Mouse (Mus musculus): ENCODE measurements at regions not wholly inside any gene's neighbourhood (a gene's known extent, or its start where the extent isn't known, plus 50 kb on each side); places are given as distances from the start of the nearest gene placed in this dataset.

- H3K9ac ChIP-seq: no peak overlapping the region
- no peaks in the 10 kb centered on the region for H3K27me3 ChIP-seq (replicated peaks)
- WGBS: 10% methylated on average over 15 of the region's 15 CpGs
- H3K4me3 ChIP-seq: no peak overlapping the region
- peak overlapping the region; percentile 47 for H3K4me2 ChIP-seq
- H3K4me1 ChIP-seq (replicated peaks): peaks cover 37% of the 10 kb centered on the region
- no peak overlapping the region for H3K27ac ChIP-seq (ENCODE audit: poor library complexity, severe bottlenecking)
- no peaks in the 10 kb centered on the region for H3K36me3 ChIP-seq
- ATAC-seq (ENCODE audit: insufficient number of reproducible peaks, low FRiP score): no peak
- no peaks in the 10 kb centered on the region for H3K9me3 ChIP-seq (replicated peaks)
Observed at GRCm38 (mm10) chr10:43742085-43743054, 159.2 kb downstream of the Qrsl1 start.

DNA sequence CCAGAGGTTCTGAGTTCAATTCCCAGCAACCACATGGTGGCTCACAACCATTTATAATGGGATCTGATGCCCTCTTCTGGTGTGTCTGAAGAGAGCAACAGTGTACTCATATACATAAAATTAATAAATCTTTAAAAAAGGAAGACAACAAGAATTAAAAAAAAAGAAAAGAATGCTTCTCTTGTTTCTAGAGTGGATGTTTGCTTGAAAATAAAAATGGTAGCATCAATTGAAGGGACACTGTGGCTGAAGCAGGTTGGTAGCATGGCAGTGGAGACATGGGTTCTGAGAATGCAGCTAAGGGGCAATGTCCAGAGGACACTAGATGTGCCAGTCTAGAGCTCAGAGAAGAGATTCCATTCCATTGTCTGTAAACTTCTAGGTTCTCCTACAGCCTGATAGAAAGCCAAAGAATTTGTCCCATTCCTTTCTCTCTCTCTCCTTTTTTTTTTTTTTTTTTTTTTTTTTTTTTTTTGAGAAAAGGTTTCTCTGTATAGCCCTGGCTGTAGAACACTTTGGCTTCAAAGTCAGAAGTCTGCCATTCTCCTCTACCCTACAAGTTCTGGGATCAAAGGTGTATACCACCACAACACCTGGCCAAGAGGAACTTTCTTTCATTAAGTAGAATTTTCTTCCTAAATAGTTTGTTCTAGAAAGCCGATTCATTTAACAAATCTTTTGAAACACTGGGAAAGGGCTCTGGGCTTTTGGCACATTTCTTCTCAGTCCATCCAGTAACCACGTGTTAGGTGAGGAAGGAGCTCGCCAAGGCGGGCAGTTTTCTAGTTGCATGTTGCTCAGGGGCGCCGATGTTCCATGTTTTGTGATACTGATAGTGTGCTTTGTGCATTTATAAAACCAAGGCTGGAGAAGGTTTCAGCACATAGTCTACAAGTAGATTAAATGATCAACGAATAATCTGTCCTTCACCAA is 158.1 kb downstream of the Qrsl1 start:
- no peak for ATAC-seq (ENCODE audit: insufficient number of reproducible peaks, low FRiP score)
- Histone ChIP-seq H3K9me3 (replicated peaks) (no peaks in the 10 kb centered on the region), H3K27me3 (replicated peaks) (no peaks in the 10 kb centered on the region), H3K9ac (no peak overlapping the region), H3K4me3 (no peak overlapping the region), H3K27ac (ENCODE audit: poor library complexity, severe bottlenecking) (no peak overlapping the region), H3K36me3 (no peaks in the 10 kb centered on the region), H3K4me1 (replicated peaks) (peaks cover 37% of the 10 kb centered on the region), H3K4me2 (no peak overlapping the region)
- WGBS: 83% methylated on average over 7 of the region's 7 CpGs

DNA sequence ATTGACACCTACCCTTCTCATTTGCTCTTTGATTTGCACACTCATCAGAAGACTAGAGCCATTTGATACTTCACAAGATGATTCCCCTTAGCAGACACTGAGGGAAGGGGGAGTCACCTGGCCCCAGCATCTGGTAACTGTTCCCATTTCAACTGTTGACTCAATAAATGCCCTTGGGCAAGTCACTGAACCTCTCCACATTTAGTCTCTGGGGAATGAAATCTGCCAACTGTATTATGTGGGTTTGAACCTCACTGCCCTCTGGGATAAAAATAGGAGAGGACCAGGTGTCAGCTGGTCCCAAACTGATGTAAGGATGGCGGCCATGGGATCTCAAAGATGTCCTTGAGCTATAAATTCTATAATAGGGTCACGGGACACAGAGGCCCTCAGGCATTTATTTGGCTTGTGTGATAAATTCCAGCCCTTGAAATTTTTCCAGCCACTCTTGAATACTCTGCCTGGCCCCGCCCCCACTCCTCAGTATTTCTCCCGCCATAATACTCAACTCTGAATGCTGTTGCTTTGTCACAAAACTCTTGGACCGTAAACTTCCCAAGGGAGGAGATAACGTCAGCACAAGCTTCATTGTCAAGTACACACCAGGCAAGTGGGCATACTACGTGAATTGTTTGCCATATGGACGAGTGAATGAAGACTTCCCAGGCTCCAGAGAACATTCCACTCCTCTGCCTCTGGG is 155.5 kb downstream of the Qrsl1 start:
- WGBS: 72% methylated on average over 8 of the region's 8 CpGs
- H3K9ac ChIP-seq: no peak overlapping the region
- H3K9me3 ChIP-seq (replicated peaks): no peaks in the 10 kb centered on the region
- no peak overlapping the region for H3K4me2 ChIP-seq
- no peaks in the 10 kb centered on the region for H3K27me3 ChIP-seq (replicated peaks)
- no peak overlapping the region for H3K27ac ChIP-seq (ENCODE audit: poor library complexity, severe bottlenecking)
- H3K36me3 ChIP-seq: no peaks in the 10 kb centered on the region
- no peak for ATAC-seq (ENCODE audit: insufficient number of reproducible peaks, low FRiP score)
- peaks cover 17% of the 10 kb centered on the region for H3K4me1 ChIP-seq (replicated peaks)
- no peak overlapping the region for H3K4me3 ChIP-seq

DNA sequence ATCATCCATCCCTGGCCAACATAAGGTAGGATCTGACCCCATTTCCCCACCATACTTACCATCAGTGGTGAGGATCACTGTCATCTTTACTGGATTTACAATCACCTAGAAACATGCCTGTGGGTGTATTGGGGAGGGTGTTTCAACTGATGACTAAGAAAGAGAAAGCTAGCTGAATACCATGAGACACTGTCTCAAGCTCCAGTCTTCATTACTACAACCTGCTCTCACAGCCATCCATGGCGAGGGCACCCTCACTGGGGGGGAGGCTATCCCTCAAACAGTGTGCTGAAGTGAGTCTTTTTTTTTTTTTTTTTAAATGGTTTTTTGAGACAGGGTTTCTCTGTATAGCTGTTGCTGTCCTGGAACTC is 154.9 kb downstream of the Qrsl1 start:
- H3K36me3 ChIP-seq: no peaks in the 10 kb centered on the region
- no peak overlapping the region for H3K27ac ChIP-seq (ENCODE audit: poor library complexity, severe bottlenecking)
- ATAC-seq (ENCODE audit: insufficient number of reproducible peaks, low FRiP score): no peak
- no peak overlapping the region for H3K9ac ChIP-seq
- H3K9me3 ChIP-seq (replicated peaks): no peaks in the 10 kb centered on the region
- no peak overlapping the region for H3K4me3 ChIP-seq
- no peaks in the 10 kb centered on the region for H3K27me3 ChIP-seq (replicated peaks)
- 87% methylated on average over 1 of the region's 1 CpGs for WGBS
- peaks cover 14% of the 10 kb centered on the region for H3K4me1 ChIP-seq (replicated peaks)
- no peak overlapping the region for H3K4me2 ChIP-seq

DNA sequence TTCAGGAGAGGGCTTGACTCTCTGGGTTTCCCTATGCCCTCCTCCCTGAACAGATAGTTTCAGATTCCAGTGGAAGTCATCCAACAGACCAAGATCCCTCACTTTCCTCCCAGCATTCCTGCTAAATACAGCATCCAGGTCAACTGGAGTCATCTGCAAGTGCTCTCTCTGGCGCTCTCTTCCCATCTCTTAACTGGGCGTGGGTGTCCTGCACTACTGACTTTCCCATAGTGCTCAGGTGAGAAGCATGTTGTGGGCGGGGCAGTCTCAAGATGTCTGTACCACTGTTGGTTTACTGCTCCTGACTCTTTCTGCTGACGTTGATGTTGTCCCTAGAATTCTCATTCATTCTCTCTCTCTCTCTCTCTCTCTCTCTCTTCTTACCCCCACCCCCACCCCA is 154.0 kb downstream of the Qrsl1 start:
- Histone ChIP-seq H3K27ac (ENCODE audit: poor library complexity, severe bottlenecking) (no peak overlapping the region), H3K36me3 (no peaks in the 10 kb centered on the region), H3K9ac (no peak overlapping the region), H3K4me1 (replicated peaks) (peaks cover 17% of the 10 kb centered on the region), H3K4me2 (no peak overlapping the region), H3K27me3 (replicated peaks) (no peaks in the 10 kb centered on the region), H3K9me3 (replicated peaks) (no peaks in the 10 kb centered on the region), H3K4me3 (no peak overlapping the region)
- no peak for ATAC-seq (ENCODE audit: insufficient number of reproducible peaks, low FRiP score)
- 89% methylated on average over 4 of the region's 4 CpGs for WGBS

- H3K27me3 ChIP-seq (replicated peaks): no peaks in the 10 kb centered on the region
- no peaks in the 10 kb centered on the region for H3K9me3 ChIP-seq (replicated peaks)
- H3K4me2 ChIP-seq: no peak overlapping the region
- peaks cover 14% of the 10 kb centered on the region for H3K4me1 ChIP-seq (replicated peaks)
- H3K4me3 ChIP-seq: no peak overlapping the region
- H3K9ac ChIP-seq: no peak overlapping the region
- ATAC-seq (ENCODE audit: insufficient number of reproducible peaks, low FRiP score): no peak
- H3K27ac ChIP-seq (ENCODE audit: poor library complexity, severe bottlenecking): no peak overlapping the region
- H3K36me3 ChIP-seq: no peaks in the 10 kb centered on the region
- 86% methylated on average over 3 of the region's 3 CpGs for WGBS
Observed at GRCm38 (mm10) chr10:43748300-43748699, 153.2 kb downstream of the Qrsl1 start.

GRCm38 (mm10) chr10:43749496-43750110 is 151.9 kb downstream of the Qrsl1 start:
- no peak overlapping the region for H3K9ac ChIP-seq
- no peak overlapping the region for H3K27ac ChIP-seq (ENCODE audit: poor library complexity, severe bottlenecking)
- no peaks in the 10 kb centered on the region for H3K9me3 ChIP-seq (replicated peaks)
- H3K27me3 ChIP-seq (replicated peaks): no peaks in the 10 kb centered on the region
- no peak for ATAC-seq (ENCODE audit: insufficient number of reproducible peaks, low FRiP score)
- peaks cover 14% of the 10 kb centered on the region for H3K4me1 ChIP-seq (replicated peaks)
- no peak overlapping the region for H3K4me3 ChIP-seq
- no peaks in the 10 kb centered on the region for H3K36me3 ChIP-seq
- 93% methylated on average over 4 of the region's 4 CpGs for WGBS
- H3K4me2 ChIP-seq: no peak overlapping the region

- Histone ChIP-seq H3K9me3 (replicated peaks) (no peaks in the 10 kb centered on the region), H3K9ac (no peak overlapping the region), H3K4me1 (replicated peaks) (peaks cover 14% of the 10 kb centered on the region), H3K27ac (ENCODE audit: poor library complexity, severe bottlenecking) (no peak overlapping the region), H3K36me3 (no peaks in the 10 kb centered on the region), H3K27me3 (replicated peaks) (no peaks in the 10 kb centered on the region), H3K4me3 (no peak overlapping the region), H3K4me2 (no peak overlapping the region)
- no peak for ATAC-seq (ENCODE audit: insufficient number of reproducible peaks, low FRiP score)
- WGBS: 85% methylated on average over 6 of the region's 6 CpGs
Observed at GRCm38 (mm10) chr10:43750401-43750800, 151.1 kb downstream of the Qrsl1 start.

DNA sequence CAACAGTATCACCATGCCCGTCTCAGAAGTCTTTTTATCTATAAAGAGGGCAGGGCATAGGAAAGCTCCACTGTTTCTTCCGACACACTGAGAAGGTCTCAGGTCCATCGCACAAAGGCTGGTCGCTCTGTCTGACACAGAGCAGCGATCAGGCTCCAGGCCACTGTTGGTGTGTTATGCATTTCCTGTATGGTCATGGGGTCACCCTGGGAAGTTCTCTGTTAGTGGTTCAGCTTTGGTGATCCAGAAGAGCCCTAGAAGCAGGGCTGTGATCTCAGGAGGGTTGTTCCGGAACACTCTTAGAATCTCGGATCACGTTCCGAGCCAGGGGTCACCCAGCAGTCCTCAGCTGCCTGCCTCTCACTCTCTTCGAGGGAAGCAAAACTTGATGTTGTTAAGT is 150.7 kb downstream of the Qrsl1 start:
- no peak overlapping the region for H3K9ac ChIP-seq
- H3K9me3 ChIP-seq (replicated peaks): no peaks in the 10 kb centered on the region
- no peak overlapping the region for H3K4me2 ChIP-seq
- ATAC-seq (ENCODE audit: insufficient number of reproducible peaks, low FRiP score): peak; percentile 48; the same call in 1 of the 2 replicates
- no peak overlapping the region for H3K27ac ChIP-seq (ENCODE audit: poor library complexity, severe bottlenecking)
- no peaks in the 10 kb centered on the region for H3K36me3 ChIP-seq
- H3K27me3 ChIP-seq (replicated peaks): no peaks in the 10 kb centered on the region
- H3K4me3 ChIP-seq: no peak overlapping the region
- WGBS: 64% methylated on average over 10 of the region's 10 CpGs
- peaks cover 14% of the 10 kb centered on the region for H3K4me1 ChIP-seq (replicated peaks)

DNA sequence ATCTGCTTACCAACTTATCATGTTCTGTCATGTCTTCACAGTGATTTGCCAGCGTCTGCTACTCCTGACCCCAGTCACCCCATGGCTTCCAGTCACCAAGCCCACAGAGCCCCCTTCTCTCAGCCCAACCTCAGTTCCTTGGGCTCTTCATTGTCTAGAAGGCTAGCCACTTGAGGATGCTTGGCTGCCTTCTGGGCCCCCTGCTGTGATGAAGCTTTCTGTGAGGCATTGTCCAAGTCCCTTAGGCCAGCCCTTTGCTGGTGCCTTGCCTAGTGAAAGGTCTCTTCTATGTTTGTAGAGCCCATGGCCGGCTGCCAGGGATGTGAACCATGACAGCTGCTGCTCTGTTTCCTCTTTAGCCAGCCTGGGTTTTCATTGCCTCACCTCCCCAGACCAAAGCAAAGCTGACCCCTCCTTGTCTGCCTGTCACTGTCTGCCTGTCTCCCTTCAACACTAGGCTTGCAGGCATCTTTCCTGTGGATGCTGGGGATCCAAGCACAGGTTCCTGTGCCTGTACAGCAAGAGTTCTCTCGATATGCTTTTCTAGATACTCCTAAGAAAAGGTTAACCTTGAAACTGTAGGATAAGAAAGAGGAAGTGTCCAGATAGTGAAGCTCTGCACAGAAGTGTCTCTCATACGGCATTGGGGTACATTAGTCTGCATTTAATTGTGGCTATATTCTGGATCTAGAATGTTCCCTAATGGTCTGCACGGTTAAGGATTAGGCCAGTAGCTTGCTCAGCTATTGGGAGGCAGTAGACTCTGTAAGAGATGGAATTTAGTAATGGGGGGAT is 149.5 kb downstream of the Qrsl1 start:
- WGBS: 38% methylated on average over 5 of the region's 5 CpGs
- Histone ChIP-seq H3K4me1 (replicated peaks) (peaks cover 14% of the 10 kb centered on the region), H3K27ac (ENCODE audit: poor library complexity, severe bottlenecking) (no peak overlapping the region), H3K27me3 (replicated peaks) (no peaks in the 10 kb centered on the region), H3K36me3 (no peaks in the 10 kb centered on the region), H3K9me3 (replicated peaks) (no peaks in the 10 kb centered on the region), H3K9ac (no peak overlapping the region), H3K4me2 (no peak overlapping the region), H3K4me3 (no peak overlapping the region)
- ATAC-seq (ENCODE audit: insufficient number of reproducible peaks, low FRiP score): peak; percentile 59

Data from heart, embryonic 12.5 days (tissue).